Mouse (Mus musculus): ENCODE data around the gene Ank3.
"Not testable (repeated sequence)": the region's sequence is repeated elsewhere in the genome, so short reads cannot be mapped to it uniquely, and the experiment has no call there.

Ank3 gene

DNA sequence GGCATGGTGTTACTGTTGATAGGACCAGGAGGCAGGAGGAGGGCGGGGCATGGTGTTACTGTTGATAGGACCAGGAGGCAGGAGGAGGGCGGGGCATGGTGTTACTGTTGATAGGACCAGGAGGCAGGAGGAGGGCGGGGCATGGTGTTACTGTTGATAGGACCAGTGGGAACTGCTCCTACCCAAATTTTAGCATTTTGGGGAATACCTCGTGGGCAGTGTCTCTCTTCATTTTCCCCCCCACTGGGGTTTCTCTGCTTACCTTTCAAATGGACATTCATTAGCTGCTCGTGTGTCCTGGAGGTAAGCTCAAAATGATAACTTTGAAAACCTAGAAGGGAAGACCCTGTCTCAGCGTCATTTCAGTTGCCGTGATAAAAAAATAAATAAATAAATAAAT lies 512.2 kb downstream of the Ank3 start:
- not testable (repeated sequence) for DNase-seq

DNA sequence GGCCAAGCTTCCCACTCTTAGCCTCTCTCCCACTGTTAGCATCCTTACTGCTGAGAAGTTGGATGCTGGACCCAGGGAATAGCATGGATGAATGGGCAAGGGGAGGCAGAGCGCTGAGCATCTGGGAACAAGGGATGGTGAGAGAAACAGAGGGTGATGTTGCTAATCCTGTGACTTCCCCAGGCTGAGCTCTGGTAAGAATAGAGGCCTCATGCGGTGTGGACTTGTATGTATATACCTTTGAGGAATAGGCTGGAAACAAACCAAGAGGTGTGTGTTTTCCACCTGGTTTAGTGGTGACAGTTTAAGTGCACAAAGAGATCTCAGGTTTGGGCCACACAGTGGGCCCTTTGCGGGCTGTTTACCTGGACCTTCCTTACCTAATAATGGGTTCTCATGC lies 517.0 kb downstream of the Ank3 start:
- no peak for DNase-seq

DNA sequence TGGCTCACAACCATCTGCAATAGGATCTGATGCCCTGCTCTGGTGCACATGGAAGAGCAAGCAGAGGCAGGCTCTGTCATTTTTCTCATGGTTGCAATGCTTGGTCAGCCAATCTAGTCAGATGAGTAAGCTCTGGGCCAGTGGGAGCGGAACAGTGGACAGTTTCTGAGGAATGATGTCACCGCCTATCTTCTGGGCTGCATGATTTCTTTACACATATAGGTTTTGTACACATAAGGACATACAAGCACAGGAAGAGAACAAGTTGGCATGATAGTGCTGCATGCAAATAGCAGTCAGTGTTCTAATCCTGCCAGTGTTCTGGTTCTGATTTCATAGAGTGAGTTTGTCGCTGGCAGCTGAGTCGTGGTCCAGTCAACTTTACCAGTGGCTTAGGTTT lies 517.6 kb downstream of the Ank3 start:
- DNase-seq, result no peak

DNA sequence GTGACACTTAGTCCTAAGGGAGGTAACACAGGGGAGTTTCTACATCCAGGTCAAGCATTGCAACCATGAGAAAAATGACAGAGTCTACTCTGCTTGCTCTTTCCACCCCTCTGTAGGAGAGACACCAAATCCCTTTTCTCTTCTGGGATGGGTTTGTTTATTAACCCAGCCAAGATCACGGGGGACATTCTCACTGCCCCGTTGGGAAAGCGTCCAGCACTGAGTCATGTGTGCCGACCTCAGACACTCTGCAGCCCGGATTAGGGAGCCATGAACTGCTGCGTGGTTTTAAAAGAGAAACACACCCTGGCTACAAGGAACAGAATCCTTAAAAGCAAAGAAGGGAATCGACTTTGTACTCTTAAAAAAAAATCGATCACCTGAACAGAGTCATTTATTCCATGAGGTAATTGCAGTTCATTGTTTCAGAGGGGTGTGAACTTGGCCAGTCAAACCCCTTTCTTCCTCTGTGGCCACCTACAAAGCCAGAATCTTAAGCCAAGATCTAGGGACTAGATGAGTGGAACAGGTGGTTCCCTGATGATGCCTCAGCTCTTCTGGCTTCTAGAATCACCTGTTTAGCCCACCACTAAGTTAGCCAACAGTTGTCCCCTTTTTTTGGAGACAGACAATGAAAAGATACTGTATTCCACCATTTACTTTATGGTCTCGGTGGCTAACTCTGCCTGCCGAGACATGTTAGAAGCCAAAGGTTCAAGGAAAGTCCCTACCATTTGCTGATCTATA lies 518.3 kb downstream of the Ank3 start:
- no peak for DNase-seq

DNA sequence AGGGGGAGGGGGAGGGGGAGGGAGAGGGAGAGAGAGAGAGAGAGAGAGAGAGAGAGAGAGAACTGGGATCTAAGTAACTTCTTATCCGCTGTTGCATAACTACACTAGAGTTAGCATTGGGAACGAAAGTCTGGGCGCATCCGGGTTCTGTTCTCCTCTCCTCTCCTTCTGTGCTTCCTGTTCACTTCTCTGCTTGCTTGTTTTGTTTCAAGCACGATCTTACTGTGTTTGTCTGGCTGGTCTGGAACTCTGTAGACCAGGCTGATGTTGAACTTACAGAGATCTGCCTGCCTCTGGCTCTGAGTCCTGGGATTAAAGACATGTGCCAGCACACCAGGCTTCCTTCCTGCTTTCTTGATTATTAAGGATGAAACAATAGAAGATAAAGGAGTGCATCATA lies 519.1 kb downstream of the Ank3 start:
- no peak for DNase-seq

DNA sequence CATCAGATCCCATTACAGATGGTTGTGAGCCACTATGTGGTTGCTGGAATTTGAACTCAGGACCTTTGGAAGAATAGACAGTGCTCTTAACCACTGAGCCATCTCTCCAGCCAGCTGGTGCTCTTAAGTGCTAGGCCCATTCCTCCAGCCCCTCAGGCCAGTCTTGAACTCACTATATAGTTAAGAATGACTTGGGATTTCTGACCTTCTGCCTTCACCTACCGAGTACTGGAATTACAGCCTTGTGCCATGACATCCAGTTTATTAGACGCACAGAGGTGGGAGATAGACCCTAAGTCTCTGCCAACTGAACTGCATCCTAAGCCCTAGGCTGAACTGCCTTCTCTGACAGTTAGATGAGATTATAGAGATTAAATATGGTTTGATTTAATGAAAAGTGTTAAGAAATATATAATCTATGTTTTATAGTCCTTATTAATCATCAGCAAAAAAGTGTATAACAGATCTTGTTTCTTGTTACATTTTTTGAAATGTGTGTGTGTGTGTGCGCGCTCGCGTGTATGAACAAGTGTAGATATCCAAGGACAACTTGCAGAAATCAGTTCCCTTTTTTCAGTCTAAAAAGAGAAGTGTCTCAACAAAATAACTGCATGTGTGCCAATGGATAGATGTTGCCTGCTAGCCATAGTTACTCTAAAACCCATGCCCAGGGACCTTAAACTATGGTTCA lies 520.0 kb downstream of the Ank3 start:
- no peak for DNase-seq

DNA sequence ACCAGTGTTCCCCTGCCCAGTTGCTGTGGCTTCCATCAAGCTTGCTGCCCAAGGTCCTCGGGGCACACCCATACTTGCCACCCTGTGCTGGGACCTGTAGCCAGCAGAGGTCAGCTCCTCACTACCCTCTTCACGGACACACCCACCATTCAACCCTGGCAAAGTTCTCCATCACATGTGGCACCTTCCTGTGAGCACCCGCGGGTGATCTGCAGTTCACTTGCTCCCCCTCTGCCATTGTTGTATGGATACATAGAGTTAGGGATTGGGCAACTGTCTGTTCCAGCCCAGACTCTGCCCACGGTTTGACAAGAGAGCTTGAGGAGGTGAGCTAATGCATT lies 520.5 kb downstream of the Ank3 start:
- DNase-seq, result no peak

DNA sequence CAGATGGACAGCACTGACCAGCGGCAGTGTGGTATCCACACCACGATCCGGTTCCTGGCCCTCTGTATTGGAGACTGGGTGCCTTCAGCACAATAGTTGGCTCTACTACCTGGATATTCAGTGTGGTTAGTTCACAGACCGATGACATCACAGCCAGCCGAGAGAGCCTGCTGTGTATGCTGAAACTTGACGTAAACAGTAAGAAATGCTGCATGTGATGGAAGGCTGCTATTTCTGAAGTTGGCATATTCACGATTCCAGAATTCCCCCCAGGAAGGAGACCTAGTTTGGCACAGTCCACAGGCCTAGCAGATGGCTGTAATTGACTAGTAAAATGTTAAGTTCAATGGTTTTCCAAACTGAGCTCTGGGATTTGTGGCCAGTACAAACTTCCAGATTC lies 521.2 kb downstream of the Ank3 start:
- DNase-seq, result no peak

DNA sequence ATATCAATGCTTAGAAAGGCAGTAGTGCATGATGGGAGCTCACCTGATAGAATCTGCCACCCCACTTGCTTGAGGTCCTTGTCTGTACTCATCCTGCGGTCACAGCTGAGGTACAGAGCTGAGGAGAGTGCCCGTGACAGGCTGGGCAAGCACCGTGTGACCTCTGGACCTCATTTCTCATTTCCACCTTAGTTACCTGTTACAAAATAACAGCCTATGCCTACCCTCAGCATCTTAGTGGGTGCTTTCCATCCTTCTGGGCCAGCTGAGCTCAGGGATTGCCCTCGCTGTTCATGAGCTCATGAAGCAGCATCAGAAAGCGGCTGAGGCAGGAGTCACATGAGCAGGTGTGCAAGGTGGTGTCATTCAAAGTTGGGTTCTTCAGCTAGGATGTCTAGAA lies 523.5 kb downstream of the Ank3 start:
- DNase-seq, result no peak

DNA sequence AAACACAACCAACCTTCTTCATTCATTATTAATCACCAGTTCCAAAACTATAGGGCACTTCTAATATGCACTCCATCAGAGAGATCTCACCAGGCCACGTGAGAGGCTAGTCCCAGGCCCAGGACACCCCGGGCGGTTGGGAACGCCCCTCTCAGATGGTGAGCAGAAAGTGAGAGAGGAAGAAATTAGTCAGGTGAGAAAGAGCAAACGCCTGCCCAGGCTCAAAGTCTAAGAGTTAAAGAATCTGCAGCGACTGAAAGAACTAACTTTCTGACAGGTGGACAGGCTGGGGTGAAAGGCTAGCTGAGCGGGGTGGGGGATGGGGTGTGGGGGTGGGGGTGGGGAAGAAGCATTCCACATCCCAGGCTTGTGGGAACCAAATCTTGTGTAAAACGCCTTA lies 525.2 kb downstream of the Ank3 start:
- no peak for DNase-seq

DNA sequence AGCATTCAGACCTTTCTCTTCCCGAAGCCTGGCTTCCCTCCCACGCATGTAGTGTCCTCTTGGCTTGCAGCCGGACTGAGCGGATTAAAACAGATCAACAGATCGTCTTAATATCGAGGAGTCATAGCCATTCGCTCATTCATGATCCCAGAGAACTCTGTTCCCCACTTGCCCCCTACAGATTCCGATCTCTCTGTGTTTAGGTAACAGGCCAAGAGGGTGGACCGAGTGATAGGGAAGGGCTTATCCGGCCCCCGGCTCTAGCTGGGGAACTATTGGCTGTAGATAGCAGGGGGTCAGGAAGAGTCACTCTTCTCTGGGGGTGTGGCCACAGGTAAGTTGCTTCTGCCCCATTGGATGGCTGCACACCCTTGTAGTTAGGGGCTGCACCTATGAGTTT lies 525.7 kb downstream of the Ank3 start:
- DNase-seq, result no peak

DNA sequence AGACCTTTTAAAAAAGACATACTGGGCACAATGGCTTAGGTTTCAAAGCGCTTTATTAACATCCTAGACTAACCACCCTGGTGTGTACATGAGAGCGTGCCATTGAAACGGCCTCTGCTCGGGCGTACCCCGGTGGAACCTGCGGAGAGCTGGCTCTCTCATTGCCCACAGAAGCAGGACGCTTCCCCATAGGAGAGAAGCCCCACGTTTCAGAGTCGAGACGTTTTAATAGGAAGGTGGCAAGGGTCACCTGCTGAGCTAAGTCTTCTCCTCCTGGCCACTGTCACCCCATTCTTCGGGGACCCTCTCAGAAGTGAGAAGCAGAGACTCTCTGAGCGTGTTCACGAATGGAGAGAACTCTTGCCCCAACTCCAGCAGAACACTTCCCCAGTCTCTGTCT lies 526.3 kb downstream of the Ank3 start:
- DNase-seq, result no peak

DNA sequence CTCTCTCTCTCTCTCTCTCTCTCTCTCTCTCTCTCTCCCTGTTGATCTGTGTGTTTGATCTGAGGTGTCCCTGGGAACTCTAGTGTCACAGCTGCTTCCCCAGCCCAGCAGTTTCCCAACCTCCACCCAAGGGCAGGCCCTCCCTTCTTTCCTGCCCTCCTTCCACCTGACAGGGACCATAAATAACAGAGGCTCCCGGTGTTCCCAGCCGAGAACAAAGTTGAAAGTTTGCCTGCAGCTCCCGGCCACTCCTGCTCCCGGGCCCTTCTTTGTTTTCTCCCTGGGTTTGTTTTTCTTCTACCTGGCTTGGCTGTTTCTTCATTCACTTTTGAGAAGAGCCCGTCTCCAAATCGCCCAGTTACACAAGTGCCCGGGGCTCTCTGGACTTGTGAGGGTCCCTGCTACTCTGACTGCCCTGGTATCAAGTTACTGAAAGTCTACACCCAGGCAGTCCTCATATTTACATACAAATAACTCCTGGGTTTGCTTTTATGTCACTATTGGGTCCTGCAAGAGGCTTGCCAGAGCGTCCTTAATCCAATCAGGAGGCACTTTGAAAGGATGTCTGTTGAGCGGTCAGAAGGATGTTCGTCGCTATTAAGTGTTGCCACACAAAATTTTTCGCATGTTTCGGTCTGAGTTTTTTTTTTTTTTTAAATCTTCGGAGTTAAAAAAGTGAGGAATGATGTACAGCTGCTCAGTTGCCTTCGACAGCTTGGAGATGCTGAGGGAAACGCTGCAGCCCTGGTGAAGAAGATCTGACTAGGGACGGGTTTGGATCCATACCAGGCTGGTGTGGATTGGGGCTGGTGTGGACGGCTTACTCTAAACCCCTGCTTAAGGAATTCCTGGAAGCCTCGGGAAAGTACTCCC lies 526.9 kb downstream of the Ank3 start:
- no peak for DNase-seq

DNA sequence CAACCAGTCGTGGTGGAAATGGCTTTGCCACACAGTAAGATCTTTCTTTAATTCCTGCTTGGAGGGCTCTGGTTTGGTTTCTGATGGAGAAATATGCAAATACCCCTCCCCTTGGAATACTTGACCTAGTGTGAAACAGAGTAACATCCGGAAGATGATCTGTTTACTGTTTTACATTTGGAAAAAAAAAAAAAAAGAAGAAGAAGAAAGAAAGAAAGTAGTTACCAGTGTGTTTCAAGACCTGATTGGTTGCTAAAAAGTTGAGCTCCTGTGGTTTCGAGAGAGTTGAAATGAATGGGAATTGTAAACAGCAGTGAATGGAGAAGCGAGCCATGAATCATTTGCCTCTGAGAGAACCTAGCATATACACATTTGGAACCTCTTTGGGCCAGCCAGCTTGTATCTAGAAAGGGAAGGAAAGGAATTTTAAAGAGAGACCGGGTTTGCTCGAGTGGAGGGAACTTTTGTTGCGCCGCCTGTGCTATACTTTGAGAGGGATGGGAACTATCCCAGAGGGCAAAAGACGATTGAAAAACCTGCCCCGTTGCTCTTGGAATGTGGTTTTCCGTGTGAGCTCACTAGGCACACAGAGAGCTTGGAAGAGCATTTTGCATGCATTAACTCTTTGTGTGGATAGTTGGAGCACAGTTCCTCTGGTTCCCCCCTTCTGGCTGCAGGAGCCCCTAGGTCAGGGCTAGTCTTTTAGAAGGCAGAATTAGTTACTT lies 527.7 kb downstream of the Ank3 start:
- DNase-seq, result no peak

DNA sequence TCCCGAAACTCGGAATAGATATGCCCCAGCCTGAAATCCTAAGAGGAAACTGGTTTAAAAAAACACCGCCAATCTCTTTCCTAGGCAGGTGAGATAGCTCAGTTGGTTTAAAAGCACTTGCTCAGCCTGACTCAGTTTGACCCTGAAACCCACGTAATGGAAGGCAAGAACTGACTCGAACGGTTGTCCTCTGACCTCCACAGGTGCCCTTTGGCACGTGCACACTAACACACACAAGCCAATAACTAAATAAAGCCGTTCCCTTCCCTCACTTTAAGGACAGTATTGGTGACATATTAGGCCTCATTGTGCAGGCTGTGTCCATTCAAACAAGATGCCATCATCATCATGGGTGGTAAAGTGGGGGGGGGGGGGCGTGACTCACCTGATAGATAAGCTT lies 528.4 kb downstream of the Ank3 start:
- DNase-seq, result no peak

DNA sequence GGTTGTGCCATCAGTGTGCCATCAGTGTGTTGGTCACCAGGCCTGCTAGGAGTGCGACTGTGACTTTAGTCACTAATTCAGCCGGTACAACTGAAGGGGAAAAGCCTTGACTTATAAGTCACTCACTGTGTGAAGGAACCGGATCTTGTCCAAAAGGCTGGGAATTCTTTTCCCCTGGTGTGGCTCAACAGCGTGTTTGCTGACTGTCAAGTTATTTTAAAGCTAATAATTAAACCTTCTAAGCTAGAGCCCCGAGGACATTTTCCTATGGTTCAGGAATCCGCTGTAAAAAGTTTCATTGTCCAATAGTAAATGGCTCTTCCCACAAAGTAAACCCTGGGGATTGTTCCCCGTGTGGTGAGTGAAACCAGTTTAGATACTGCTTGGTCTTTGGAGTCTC lies 529.8 kb downstream of the Ank3 start:
- DNase-seq, result no peak

DNA sequence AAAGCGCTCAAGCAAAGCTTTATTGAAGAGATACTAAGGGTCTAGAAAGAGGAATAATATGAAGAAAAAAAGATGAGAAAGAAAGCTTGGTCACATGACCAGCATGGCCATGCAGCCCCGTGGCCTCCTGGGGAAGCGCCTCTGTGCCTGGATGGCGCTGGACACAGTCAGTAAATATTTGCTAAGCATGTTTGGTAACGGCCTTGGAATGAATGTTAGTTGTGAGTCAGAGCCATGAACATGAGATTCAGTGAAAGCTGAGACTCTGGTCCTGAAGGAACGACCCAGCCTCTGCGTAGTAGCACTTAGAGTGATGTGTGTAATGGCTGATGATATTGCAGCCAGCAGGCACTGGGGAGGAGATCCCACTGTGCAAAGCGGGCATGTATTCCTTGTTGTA lies 531.9 kb downstream of the Ank3 start:
- DNase-seq, result no peak

DNA sequence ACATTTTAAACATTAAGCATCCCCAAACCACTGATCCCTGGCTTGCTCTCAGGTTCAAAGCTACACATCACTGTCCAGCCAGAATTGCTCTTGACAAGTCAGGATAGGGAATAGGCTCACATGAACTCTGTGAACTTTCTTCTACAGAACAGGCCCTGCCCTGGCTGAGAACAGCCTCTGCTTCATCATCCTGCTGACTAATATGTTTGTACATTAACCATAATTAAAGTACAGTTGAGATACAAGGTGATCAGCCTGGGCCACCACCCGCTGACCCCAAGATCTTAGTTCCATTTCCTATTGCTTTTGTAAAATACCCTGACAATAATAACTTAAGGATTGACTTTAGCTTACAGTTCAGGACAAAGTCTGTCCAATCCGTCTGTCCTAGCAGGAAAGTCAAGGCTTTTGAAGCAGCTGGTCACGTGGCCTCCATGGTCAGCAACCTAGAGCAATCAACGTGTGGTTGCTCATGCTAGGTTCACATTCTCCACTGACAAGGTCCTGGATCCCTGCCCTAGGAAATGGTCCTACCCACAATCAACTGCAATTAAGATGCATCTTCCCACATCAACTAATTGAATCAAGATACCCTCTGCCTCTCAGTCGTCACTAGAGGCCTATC lies 538.0 kb downstream of the Ank3 start:
- no peak for DNase-seq

DNA sequence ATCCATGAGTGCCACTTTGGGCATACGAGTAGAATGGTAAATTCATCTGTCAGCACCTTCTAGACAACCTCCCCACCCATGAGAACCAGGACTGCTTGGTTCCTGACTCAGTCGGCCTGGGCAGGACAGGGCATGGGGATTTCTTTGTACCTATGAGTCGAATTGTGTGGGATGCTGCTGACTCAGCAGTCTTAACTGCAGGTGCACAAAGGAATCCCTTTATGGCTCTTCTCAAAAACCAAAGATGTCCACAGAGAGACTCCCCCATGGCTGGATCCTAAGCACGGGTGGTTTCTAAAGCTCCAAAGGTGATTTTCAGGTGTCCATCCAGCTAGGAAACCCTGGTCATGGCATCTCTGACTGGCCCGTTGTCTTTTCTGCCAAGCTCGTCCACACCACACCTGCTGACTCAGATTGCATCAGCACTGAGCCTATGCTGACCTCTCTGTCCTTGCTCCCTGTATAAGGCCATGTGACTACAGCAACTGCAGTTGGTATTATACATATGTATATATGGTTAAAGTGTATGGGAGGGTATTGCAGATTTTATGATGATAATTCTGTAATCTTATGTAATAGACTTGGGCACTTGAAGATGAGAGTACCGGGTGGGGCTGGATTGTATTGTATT lies 538.8 kb downstream of the Ank3 start:
- DNase-seq, result no peak

DNA sequence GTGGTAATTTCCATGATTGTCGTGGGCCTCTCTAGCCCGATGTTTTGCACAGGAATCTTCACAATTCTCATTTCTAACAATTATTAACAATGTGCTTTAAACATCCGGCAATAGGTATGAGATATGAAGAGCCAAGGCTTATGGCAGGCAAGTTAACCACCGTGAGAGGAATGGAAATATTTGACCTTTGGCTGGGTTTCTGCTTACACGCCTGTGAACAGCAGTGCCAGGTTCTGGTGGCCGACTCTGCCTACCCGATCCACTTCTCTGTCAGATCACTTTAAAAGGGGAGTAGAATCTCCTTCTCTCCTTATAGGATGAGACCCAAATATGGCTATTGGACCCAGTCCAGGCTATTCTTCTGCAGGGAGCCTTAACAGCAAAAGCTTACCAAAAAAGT lies 540.6 kb downstream of the Ank3 start:
- no peak for DNase-seq

DNA sequence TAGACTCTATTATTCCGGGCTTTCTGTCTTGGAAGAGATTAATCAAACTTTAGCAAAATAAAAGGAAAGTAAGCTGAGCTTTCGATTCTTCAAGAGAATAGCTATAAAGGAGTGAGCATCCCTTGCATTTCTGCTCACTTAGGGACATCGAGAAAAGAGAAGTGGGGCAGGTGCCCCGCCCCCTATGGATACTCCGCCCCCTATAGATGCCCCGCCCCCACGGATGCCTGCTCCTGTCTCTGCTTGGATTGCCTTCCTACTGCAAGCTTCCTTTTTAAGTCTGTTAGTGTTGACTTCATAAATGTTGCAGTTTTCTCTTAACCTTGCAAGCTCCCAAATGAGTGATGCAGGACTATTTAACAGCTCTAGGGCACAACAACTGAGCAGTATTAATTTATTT lies 541.4 kb downstream of the Ank3 start:
- no peak for DNase-seq

DNA sequence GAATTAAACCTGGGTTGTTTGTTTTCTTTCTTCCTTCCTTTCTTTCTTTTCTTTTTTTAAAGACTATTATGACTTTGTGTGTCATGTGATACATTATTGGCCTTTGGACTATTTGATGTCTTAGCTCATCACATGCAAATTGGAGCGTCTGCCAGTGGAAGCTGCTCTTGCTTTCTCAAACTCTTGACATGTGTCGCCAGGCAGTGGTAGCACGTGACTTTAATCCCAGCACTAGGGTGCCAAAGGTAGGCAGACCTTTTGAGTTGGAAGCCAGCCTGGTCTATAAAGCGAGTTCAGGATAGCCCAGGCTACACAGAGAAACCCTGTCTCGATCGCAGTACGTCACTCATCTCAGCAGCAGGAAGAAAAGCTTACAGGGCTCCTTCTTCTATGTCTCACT lies 542.4 kb downstream of the Ank3 start:
- DNase-seq, result no peak

All from spleen, adult 18-20 months (tissue).